Mouse (Mus musculus): ENCODE data around the gene Cntnap4.

- TF ChIP-seq CTCF (IDR thresholded peaks at IDR 0.05; ENCODE audit: low read depth, low read length) (no peak), EP300 (IDR thresholded peaks at IDR 0.05; ENCODE audit: insufficient read depth, low read depth, low read length) (no peak), POLR2A (IDR thresholded peaks at IDR 0.05; ENCODE audit: insufficient read depth, low read length) (no peak)
Observed at GRCm38 (mm10) chr8:112716982-112717381, 147.1 kb downstream of the Cntnap4 start.
